Mouse (Mus musculus) NIH3T3 (cell line): Measurements from ENCODE around the gene Igsf11.

ENCODE experiments used
- DNase-seq: peaks from one replicate; pipeline ENCODE4 v3.0.0-alpha.2; 2012; ENCODE audit warnings: low read depth

Igsf11 gene

GRCm38 (mm10) chr16:38892371-38892770, at the start of gene Igsf11:
Igsf11 (plus strand) TSS chr16:38892671.
- no peak for DNase-seq

- DNase-seq: peak; percentile 64
Measured at GRCm38 (mm10) chr16:38858120-38858749, 34.2 kb upstream of the Igsf11 start.

GRCm38 (mm10) chr16:38860548-38860947, 31.9 kb upstream of the Igsf11 start:
- no peak for DNase-seq

DNA sequence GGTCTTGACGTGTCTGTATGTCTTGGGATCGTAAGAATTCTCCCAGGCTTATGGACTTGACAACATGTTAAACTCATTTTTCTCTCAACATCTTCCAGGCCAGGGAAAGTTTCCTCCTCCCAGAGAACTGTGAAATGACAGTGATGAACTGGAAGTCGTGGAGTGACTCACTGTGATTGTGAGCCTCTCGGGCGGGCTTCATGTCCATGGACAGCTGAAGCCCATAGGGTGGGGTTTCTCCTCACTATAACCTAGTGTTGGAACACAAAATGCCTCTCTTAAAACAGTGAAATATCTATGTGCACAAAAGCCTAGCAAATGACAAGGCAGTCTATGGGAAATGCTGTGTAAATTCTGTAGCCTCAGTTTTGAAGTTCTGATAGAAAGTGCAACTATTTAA, 28.1 kb upstream of the Igsf11 start:
- DNase-seq: no peak

DNA sequence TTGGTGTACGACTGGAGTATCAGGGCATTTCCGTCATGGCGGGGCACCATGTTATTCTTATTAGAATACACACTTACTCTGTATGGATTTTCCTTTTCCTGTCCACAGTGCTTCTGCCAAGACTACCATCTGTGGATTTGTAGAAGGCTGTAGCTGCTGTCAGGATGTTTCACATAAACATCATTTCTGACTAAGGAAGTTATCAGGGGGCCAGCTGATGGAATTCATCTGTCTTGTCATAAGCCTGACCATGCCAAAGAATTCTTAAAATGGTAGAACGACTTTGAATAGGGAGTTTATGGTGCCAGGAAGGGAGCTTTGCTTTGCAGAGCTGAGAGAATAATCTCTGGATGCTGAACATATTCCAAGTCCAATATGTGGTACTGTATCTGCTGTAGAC, 19.2 kb upstream of the Igsf11 start:
- no peak for DNase-seq

DNA sequence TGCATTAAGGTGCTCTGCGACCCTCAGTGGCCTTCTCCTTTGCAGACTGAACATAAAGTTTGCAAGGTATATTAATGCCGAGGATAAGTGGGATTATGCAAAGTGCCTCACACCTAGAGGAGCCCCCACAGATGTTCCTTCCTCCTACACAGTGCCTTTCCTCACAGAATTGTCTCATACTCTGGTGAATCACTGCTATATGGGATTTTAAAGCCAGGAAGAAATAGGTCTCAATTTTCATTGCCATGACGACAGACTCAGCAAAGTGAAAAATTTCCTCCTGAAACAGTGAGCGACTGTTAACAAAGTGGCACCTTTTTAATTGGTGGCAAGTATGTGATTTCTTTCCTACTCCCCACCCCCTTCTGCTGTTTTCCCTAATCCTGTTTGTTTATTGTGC, 18.0 kb upstream of the Igsf11 start:
- DNase-seq: no peak

- DNase-seq: no peak
Measured at GRCm38 (mm10) chr16:38898816-38899425, 6.5 kb downstream of the Igsf11 start.

DNA sequence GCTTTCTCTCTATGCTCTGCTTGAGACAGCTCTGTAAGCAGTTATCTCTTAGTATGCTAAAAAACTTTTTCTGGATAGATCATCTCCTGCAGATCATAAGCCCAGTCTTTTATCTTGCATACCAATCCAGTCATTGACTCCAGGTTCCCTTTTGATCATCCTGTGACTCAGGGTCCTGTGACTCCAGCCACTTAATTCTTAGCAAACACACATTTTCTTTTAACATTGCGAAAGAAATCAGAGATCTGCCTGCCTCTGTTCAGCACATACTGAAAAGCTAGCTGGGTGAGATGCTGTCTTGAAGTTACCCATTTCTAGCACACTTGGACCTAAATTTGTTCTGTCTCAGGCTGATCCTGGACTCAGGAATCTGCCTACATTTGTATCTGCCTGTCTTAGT, 7.6 kb downstream of the Igsf11 start:
- DNase-seq: no peak

DNA sequence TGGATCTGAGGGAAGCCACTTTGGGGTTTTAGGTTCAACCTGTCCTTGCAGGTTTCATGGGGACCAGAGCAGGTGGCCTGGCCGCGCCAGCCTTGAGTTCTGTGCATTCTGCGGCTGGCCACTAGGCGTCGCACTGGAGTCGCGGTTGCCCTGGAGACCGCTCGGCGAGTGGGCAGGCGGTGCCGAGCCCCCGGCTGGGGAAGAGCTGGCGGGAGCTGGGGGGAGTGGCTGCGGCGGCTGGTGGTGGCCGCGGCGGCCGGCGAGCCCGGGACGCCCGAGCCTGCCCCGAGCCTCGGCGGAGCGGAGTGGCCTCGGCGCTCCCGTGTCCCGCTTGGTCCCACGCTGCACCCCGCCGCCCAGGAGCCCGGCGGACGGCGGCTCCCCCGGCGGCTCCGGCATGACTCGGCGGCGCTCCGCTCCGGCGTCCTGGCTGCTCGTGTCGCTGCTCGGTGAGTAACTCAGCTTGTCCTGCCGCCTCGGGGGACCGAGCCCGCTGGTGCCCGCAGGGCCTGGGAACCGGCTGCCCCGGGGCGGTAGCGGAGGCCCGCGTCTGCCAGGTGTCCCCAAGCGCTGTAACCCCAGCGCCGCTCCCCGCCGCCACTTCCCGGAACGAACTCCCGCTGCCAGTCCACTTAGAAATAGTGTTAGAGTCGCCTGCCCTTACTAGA, 9.8 kb downstream of the Igsf11 start:
- DNase-seq: peak; percentile 62

- DNase-seq: no peak
Measured at GRCm38 (mm10) chr16:38903020-38903419, 10.5 kb downstream of the Igsf11 start.

DNA sequence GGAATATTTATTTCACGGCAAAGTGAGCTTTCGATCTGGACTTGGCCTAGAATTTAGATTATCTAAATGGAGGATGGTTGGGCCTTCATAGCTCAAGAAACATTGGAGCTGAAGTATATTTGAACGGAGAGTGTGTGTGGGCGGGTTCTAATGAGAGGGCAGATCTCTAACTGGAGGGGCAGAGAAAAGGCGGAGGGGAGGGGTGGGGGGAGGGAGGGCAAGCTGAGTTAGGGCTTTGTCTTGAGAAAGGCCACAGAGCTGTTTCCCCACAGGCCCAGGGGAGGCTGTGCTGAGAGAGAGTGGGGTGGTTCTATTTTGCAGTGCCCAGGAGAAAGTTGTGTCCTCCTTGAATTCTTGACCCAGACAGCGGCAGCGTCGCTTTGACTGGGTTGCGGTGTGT, 11.7 kb downstream of the Igsf11 start:
- DNase-seq: no peak

GRCm38 (mm10) chr16:38905911-38906310, 13.4 kb downstream of the Igsf11 start:
- DNase-seq: no peak

DNA sequence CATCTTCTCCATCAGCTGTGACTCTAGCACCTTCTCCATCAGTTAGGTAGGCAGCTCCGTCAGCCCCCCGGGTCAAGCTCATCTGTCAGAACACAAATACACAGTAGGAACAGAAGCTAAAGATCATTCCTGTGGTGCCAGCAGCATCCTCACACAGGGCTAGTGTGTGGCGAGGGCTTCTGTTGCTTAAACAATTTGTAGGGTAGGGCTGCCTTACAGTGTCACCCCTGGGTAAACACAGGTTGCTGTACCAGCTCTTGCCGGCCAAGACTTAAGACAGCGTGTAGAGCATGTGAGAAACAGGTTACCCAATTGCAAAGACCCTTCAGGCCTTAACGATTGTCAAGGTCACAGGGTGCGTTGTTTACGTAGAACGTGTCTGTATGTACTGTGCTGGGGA, 15.8 kb downstream of the Igsf11 start:
- no peak for DNase-seq

DNA sequence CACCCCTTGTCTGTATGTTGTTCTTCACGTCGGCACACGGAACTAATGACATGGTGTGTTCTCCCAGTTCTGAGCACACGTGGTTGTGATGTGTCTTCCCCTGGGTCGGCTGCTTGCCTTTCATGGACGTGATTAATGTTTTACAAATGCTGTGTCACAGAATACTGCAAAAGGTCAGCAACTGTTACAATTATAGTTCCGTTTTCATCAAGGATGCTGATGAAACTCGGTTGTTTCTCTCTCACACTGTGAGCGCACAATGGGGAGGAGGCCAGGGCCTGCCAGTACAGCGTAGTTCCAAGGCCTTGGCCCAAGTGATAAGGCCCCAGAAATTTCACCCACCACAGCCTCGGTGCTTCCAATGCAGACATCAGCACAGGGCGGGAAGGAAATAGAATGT, 17.0 kb downstream of the Igsf11 start:
- no peak for DNase-seq

DNA sequence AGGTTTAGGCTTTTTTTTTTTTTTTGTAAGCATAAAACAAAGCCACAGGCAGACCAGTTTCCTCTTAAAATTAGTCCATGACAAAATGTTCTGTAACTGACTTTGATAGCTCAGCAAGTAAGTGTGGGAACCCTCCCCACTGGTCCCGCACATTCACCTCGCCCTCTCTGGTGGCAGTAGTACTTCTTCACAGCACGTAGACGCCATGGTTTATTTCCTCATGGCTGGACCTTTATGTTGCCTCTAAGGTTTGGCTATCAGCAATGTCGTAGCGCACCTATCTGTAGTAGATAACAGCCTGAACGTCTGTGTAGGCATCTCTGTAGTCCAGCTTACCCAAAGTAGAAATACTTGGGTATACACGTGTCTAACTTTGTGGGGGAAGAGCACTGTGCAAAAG, 17.6 kb downstream of the Igsf11 start:
- DNase-seq: no peak

DNA sequence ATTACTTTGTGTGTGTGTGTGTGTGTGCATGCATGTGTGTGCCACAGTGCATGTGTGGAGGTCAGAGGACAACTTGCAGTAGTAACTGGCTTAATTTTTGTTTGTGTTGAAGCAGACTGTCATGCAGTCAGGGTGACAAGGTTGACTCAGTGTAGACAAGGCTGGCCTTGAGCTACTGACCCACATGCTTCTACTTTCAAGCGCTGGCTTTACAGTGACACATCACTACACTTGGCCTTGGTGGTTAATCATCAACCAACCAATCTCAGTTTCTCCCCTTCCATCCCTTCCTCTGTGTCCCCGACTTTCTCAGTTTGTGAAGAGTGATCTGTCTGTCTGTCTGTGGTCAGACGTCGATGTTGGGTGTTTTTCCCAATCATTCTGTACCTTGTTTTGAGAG, 23.0 kb downstream of the Igsf11 start:
- no peak for DNase-seq

DNA sequence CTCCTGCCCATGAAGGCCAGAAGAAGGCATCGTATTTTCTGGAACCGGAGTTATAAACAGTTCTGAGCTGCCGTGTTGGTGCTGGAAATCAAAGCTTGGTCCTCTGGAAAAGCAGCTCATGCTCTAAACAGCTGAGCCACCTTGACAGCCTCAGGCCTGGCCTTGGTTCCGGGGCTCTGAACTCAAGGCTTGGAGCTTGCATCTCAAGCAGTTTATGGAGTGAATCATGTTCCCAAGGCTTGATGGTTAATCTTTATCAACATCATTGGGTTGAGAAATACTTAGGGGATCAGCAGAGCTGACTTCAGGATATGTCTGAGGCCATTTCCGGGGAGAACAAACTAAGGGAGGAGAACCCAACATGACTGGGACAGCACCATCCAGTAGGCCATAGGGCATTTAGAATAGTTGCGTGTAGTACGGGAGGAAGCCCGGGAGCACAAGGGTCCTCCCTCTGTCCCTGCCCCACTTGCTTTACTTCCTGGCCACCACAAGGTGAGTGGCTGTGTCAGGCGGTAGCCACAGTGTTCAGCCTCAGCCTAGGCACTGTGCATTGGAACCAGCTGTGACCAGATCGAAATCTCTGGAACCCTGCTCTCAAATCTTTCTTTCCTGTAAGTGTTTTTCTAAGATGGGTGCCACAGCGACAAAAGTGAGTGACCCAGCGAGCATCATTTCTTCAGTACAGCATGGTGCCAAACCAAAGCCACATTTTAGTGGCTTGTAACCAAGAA, 23.7 kb downstream of the Igsf11 start:
- no peak for DNase-seq

- DNase-seq: no peak
Measured at GRCm38 (mm10) chr16:38916885-38917284, 24.4 kb downstream of the Igsf11 start.

- DNase-seq: no peak
Measured at GRCm38 (mm10) chr16:38918121-38918520, 25.6 kb downstream of the Igsf11 start.

DNA sequence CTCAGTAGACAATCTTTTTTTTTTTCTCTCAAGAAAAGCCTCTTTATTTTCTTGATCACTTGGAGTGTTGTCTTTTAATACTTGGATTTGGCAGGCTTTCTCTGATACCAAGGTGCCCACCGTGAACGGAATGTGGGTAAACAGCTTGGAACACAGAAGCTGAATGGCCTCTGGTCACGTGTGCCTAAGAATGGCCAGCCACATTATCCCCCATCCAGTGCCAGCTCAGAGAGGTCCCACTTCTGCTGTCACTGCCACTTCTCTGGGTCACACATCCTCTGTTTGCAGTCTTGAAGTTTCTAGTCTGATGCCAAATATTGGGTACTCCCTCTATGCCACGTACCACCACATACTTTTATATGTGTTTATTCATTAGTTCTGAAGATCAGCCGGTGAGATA, 28.0 kb downstream of the Igsf11 start:
- no peak for DNase-seq

GRCm38 (mm10) chr16:38924940-38925339, 32.5 kb downstream of the Igsf11 start:
- no peak for DNase-seq

DNA sequence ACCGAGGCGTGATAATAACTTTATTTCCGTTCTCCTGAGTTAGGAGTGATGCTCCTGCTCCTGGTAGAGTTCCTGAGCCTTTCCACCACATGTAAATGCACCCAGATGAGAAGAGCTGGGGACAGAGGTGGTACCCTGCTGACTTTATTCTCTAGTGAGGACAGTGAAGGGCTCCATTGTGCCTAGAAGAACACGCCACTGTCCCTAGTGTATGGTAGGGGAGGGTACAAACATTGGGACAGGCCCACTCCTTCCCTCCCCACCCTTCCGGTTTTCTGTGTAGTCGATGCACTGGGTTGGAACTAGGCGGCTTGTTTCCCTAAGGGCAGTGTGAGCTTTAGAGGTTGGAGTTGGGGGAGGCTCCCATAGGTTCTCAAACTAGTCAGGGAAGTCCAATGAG, 36.3 kb downstream of the Igsf11 start:
- no peak for DNase-seq

- no peak for DNase-seq
Measured at GRCm38 (mm10) chr16:38931519-38931918, 39.0 kb downstream of the Igsf11 start.
